Mouse (Mus musculus): ENCODE measurements at regions not wholly inside any gene's neighbourhood (a gene's known extent, or its start where the extent isn't known, plus 50 kb on each side); places are given as distances from the start of the nearest gene placed in this dataset.

DNA sequence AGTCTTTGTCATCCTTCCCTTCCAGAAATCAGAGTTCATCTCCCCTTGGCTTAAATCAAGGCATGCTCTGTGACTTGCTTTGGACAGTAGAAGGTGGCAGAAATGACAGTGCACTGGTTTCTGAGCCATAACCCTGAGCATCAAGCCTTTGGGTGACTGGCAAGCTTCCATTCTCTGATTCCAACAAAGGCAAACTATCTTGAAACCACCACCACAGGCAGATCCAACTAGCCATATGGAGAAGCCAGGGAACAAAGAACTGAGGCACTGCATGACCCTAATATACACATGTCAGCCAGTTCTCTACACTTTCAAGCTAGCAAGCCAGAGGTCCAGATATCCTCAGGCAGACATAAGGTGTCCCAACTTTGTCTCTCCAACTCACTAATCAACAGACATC, 151.2 kb upstream of the Rps6ka3 start:
- Histone ChIP-seq H3K27ac (ENCODE audit: insufficient read depth, low read depth) (no peak overlapping the region), H3K9ac (ENCODE audit: insufficient read depth, low read depth) (no peak overlapping the region), H3K27me3 (replicated peaks) (no peaks in the 10 kb centered on the region), H3K4me1 (ENCODE audit: control insufficient read depth in 1 of 2, insufficient read depth in 2 of 2) (no peaks in the 10 kb centered on the region), H3K79me2 (replicated peaks; ENCODE audit: control insufficient read depth, extremely low read depth, insufficient read depth, poor library complexity, severe bottlenecking) (no peaks in the 10 kb centered on the region), H3K4me3 (replicated peaks in 1 of 3; ENCODE audit: low read depth in 2 of 3, low read length in 2 of 3, poor library complexity in 1 of 3) (no peak overlapping the region), H3K9me3 (replicated peaks; ENCODE audit: low read length) (no peaks in the 10 kb centered on the region), H3K4me2 (ENCODE audit: insufficient read depth, low read depth, poor library complexity, severe bottlenecking) (no peak overlapping the region), H3K36me3 (replicated peaks in 1 of 2; ENCODE audit: control insufficient read depth in 1 of 2, insufficient read depth in 1 of 2, low read length in 1 of 2) (no peaks in the 10 kb centered on the region)
- TF ChIP-seq SIN3A (IDR thresholded peaks at IDR 0.05; ENCODE audit: low read length), result no peak
- dilution Hi-C loops (cut with MboI; ENCODE audit: extremely low pct_ligation_motif_present, extremely low pct_unique_long_range_greater_than_20kb, low sequenced_read_pairs), result no loop called here
- DNase-seq (ENCODE audit: extremely low read depth), result no peak
- in situ Hi-C loops (cut with MboI; ENCODE audit: low pct_ligation_motif_present, low pct_unique_long_range_greater_than_20kb, low sequenced_read_pairs), result loop anchor here (25.0 kb wide), 1 partner anchor 203 kb away; no protein-coding TSS in a partner anchor

GRCm38 (mm10) chrX:159061322-159061721, 148.8 kb upstream of the Rps6ka3 start:
- Histone ChIP-seq H3K36me3 (replicated peaks in 1 of 2; ENCODE audit: control insufficient read depth in 1 of 2, insufficient read depth in 1 of 2, low read length in 1 of 2) (no peaks in the 10 kb centered on the region), H3K9ac (ENCODE audit: insufficient read depth, low read depth) (no peak overlapping the region), H3K27ac (ENCODE audit: insufficient read depth, low read depth) (no peak overlapping the region), H3K9me3 (replicated peaks; ENCODE audit: low read length) (no peaks in the 10 kb centered on the region), H3K4me2 (ENCODE audit: insufficient read depth, low read depth, poor library complexity, severe bottlenecking) (no peak overlapping the region), H3K79me2 (replicated peaks; ENCODE audit: control insufficient read depth, extremely low read depth, insufficient read depth, poor library complexity, severe bottlenecking) (no peaks in the 10 kb centered on the region), H3K4me3 (replicated peaks in 1 of 3; ENCODE audit: low read depth in 2 of 3, low read length in 2 of 3, poor library complexity in 1 of 3) (no peak overlapping the region), H3K4me1 (ENCODE audit: control insufficient read depth in 1 of 2, insufficient read depth in 2 of 2) (no peaks in the 10 kb centered on the region), H3K27me3 (replicated peaks) (no peaks in the 10 kb centered on the region)
- TF ChIP-seq EP300 (IDR thresholded peaks at IDR 0.05; ENCODE audit: low read length) (no peak), ZNF384 (IDR thresholded peaks at IDR 0.05; ENCODE audit: low read depth, low read length) (no peak), SIN3A (IDR thresholded peaks at IDR 0.05; ENCODE audit: low read length) (no peak), RCOR1 (conservative IDR thresholded peaks at IDR 0.05; ENCODE audit: low read depth, low read length) (no peak), UBTF (IDR thresholded peaks at IDR 0.05; ENCODE audit: low read depth, low read length) (no peak), MXI1 (IDR thresholded peaks at IDR 0.05; ENCODE audit: low read depth, low read length) (no peak), TBP (conservative IDR thresholded peaks at IDR 0.05; ENCODE audit: low read depth, low read length) (no peak), ELF1 (IDR thresholded peaks at IDR 0.05; ENCODE audit: low read depth, low read length) (no peak), GABPA (IDR thresholded peaks at IDR 0.05; ENCODE audit: insufficient replicate concordance, low read depth, low read length) (no peak), POLR2AphosphoS2 (IDR thresholded peaks at IDR 0.05; ENCODE audit: low read depth, low read length) (no peak), BHLHE40 (IDR thresholded peaks at IDR 0.05; ENCODE audit: low read depth, low read length) (no peak), MYC (IDR thresholded peaks at IDR 0.05; ENCODE audit: low read depth, low read length) (no peak), USF2 (conservative IDR thresholded peaks at IDR 0.05; ENCODE audit: low read depth, low read length) (no peak), POLR2A (IDR thresholded peaks at IDR 0.05; ENCODE audit: low read depth, low read length) (no peak), ZC3H11A (IDR thresholded peaks at IDR 0.05; ENCODE audit: low read depth, low read length) (no peak), JUND (conservative IDR thresholded peaks at IDR 0.05; ENCODE audit: low read depth, low read length) (no peak), E2F4 (IDR thresholded peaks at IDR 0.05; ENCODE audit: insufficient replicate concordance, low read depth, low read length) (no peak), CHD2 (IDR thresholded peaks at IDR 0.05; ENCODE audit: low read length) (no peak)
- in situ Hi-C loops (cut with MboI; ENCODE audit: low pct_ligation_motif_present, low pct_unique_long_range_greater_than_20kb, low sequenced_read_pairs), result loop anchor here (25.0 kb wide), 1 partner anchor 201 kb away; no protein-coding TSS in a partner anchor
- DNase-seq (ENCODE audit: extremely low read depth), result no peak
- dilution Hi-C loops (cut with MboI; ENCODE audit: extremely low pct_ligation_motif_present, extremely low pct_unique_long_range_greater_than_20kb, low sequenced_read_pairs), result no loop called here

All from CH12.LX (cell line).